Mouse (Mus musculus) neural tube, embryonic 14.5 days (tissue): Measurements from ENCODE around the gene Cxcl3. TPM values are rescaled to one million over a fixed set of nuclear protein-coding genes. Genes with fewer than 3 reads are reported as not detected.

Source experiments
- ATAC-seq: fragments of 200-750 bp; cut with Nextera tagmentation; 2 replicates; pipeline ENCODE4 v1.8.0; 2017; ENCODE audit warnings: low read depth, mild to moderate bottlenecking, moderate TSS enrichment, moderate library complexity
- H3K27ac ChIP-seq: fragments of 300-500 bp; sonication (generic); 2 replicates; pipeline ENCODE4 v1.5.1; 2014; ENCODE audit warnings: low read depth, mild to moderate bottlenecking, control low read depth, low read length, moderate library complexity, mixed read lengths
- H3K27me3 ChIP-seq: fragments of 300-500 bp; sonication (generic); 2 replicates; pipeline ENCODE4 v1.6.1; 2014; ENCODE audit warnings: low read length; ENCODE audit not compliant: control insufficient read depth, insufficient read depth
- H3K36me3 ChIP-seq: fragments of 300-500 bp; sonication (generic); 2 replicates; pipeline ENCODE4 v1.6.1; 2014; ENCODE audit warnings: low read length, mixed read lengths; ENCODE audit not compliant: control insufficient read depth, insufficient read depth
- H3K4me1 ChIP-seq: fragments of 300-500 bp; sonication (generic); 2 replicates; pipeline ENCODE4 v1.6.1; 2014; ENCODE audit warnings: low read length; ENCODE audit not compliant: control insufficient read depth, insufficient read depth
- H3K4me2 ChIP-seq: fragments of 300-500 bp; sonication (generic); 2 replicates; pipeline ENCODE4 v1.6.1; 2014; ENCODE audit warnings: mild to moderate bottlenecking, low read depth, low read length, control low read depth
- H3K4me3 ChIP-seq: fragments of 300-500 bp; sonication (generic); 2 replicates; pipeline ENCODE4 v1.5.1; 2014; ENCODE audit warnings: low read depth, low read length, control low read depth, mixed read lengths
- H3K9ac ChIP-seq: fragments of 300-500 bp; sonication (generic); replicated peaks from 2 replicates; pipeline ENCODE4 v1.6.1; 2014; ENCODE audit warnings: low read depth, mild to moderate bottlenecking, control low read depth, low read length, mixed read lengths
- H3K9me3 ChIP-seq: fragments of 300-500 bp; sonication (generic); 2 replicates; pipeline ENCODE4 v1.6.1; 2016; ENCODE audit warnings: low read length; ENCODE audit not compliant: control insufficient read depth
- WGBS: fragments of 180-500 bp; shearing (Covaris S2); extraction: QIAGEN DNeasy Blood & Tissue Kit; methylation state at CpG from one replicate; pipeline ENCODE4 v1.1.7; 2014; 5-methylcytosine and 5-hydroxymethylcytosine counted together
- polyA plus RNA-seq: library from polyadenylated mRNA; unstranded; fragments of >200 nt; fragmentation: Nextera tagmentation; extraction: Ambion mirVana; gene quantifications from 2 replicates; pipeline ENCODE4 v1.2.1, GENCODE M21; 2014

The Cxcl3 gene
- polyA plus RNA-seq, 1 experiment from 2014 or later, result not detected

GRCm38 (mm10) chr5:90763912-90764665 lies 21.8 kb upstream of the Cxcl3 start:
- no peaks in the 10 kb centered on the region for H3K36me3 ChIP-seq
- no peaks in the 10 kb centered on the region; the same call in 1 of the 2 replicates for H3K4me1 ChIP-seq
- 86% methylated on average over 12 of the region's 12 CpGs for WGBS
- H3K27ac ChIP-seq, result no peak overlapping the region
- H3K27me3 ChIP-seq, result no peaks in the 10 kb centered on the region
- no peak overlapping the region for H3K9ac ChIP-seq
- H3K4me3 ChIP-seq, result no peak overlapping the region
- no peaks in the 10 kb centered on the region for H3K9me3 ChIP-seq
- H3K4me2 ChIP-seq, result no peak overlapping the region
- no peak for ATAC-seq

- WGBS, result 81% methylated on average over 8 of the region's 8 CpGs
- H3K27ac ChIP-seq, result no peak overlapping the region
- no peaks in the 10 kb centered on the region for H3K9me3 ChIP-seq
- H3K27me3 ChIP-seq, result no peaks in the 10 kb centered on the region
- H3K4me3 ChIP-seq, result no peak overlapping the region
- no peaks in the 10 kb centered on the region for H3K36me3 ChIP-seq
- no peak for ATAC-seq
- H3K4me2 ChIP-seq, result no peak overlapping the region
- H3K9ac ChIP-seq, result no peak overlapping the region
- H3K4me1 ChIP-seq, result no peaks in the 10 kb centered on the region
These were observed 19.9 kb upstream of the Cxcl3 start for GRCm38 (mm10) chr5:90765821-90766606.

- ATAC-seq, result no peak
- H3K4me3 ChIP-seq, result no peak within 1 kb of the TSS
- H3K36me3 ChIP-seq, result no peaks in the 10 kb centered on the region
- H3K4me2 ChIP-seq, result no peak within 1 kb of the TSS
- WGBS, result 61% methylated on average over 3 of the region's 3 CpGs
- H3K9ac ChIP-seq, result no peak within 1 kb of the TSS
- H3K9me3 ChIP-seq, result no peaks in the 10 kb centered on the region
- H3K27me3 ChIP-seq, result no peaks in the 10 kb centered on the region
- no peaks in the 10 kb centered on the region for H3K4me1 ChIP-seq
- no peak within 1 kb of the TSS for H3K27ac ChIP-seq
These were observed 17.7 kb upstream of the Cxcl3 start, which contains the start of gene Ppbp for GRCm38 (mm10) chr5:90768218-90768617. TSS of gene Ppbp (plus strand) at chr5:90768518.

GRCm38 (mm10) chr5:90771369-90771768 lies 14.5 kb upstream of the Cxcl3 start:
- Histone ChIP-seq H3K36me3 (no peaks in the 10 kb centered on the region), H3K27me3 (no peaks in the 10 kb centered on the region), H3K4me2 (no peak overlapping the region), H3K27ac (no peak overlapping the region), H3K4me3 (no peak overlapping the region), H3K4me1 (no peaks in the 10 kb centered on the region), H3K9me3 (no peaks in the 10 kb centered on the region), H3K9ac (no peak overlapping the region)
- no peak for ATAC-seq
- WGBS, result 75% methylated on average over 3 of the region's 3 CpGs

- no peak for ATAC-seq
- H3K27ac ChIP-seq, result no peak within 1 kb of the TSS
- H3K4me2 ChIP-seq, result no peak within 1 kb of the TSS
- H3K9me3 ChIP-seq, result no peaks in the 10 kb centered on the region
- no peaks in the 10 kb centered on the region for H3K36me3 ChIP-seq
- no peaks in the 10 kb centered on the region for H3K27me3 ChIP-seq
- H3K9ac ChIP-seq, result no peak within 1 kb of the TSS
- WGBS, result 88% methylated on average over 16 of the region's 16 CpGs
- no peaks in the 10 kb centered on the region for H3K4me1 ChIP-seq
- no peak within 1 kb of the TSS for H3K4me3 ChIP-seq
These were observed 13.8 kb upstream of the Cxcl3 start, which contains the start of gene Pf4 for GRCm38 (mm10) chr5:90771880-90772653. TSS of gene Pf4 (plus strand) at chr5:90772435.

GRCm38 (mm10) chr5:90775562-90775961 lies 10.3 kb upstream of the Cxcl3 start:
- ATAC-seq, result no peak
- H3K4me1 ChIP-seq, result no peaks in the 10 kb centered on the region
- WGBS, result 93% methylated on average over 5 of the region's 5 CpGs
- no peaks in the 10 kb centered on the region for H3K36me3 ChIP-seq
- no peak overlapping the region for H3K4me2 ChIP-seq
- no peaks in the 10 kb centered on the region for H3K27me3 ChIP-seq
- H3K4me3 ChIP-seq, result no peak overlapping the region
- no peak overlapping the region for H3K9ac ChIP-seq
- H3K9me3 ChIP-seq, result no peaks in the 10 kb centered on the region
- H3K27ac ChIP-seq, result no peak overlapping the region

- 86% methylated on average over 10 of the region's 10 CpGs for WGBS
- no peaks in the 10 kb centered on the region for H3K4me1 ChIP-seq
- H3K27ac ChIP-seq, result no peak overlapping the region
- H3K36me3 ChIP-seq, result no peaks in the 10 kb centered on the region
- no peak for ATAC-seq
- no peak overlapping the region for H3K9ac ChIP-seq
- no peak overlapping the region for H3K4me3 ChIP-seq
- H3K27me3 ChIP-seq, result no peaks in the 10 kb centered on the region
- no peak overlapping the region for H3K4me2 ChIP-seq
- no peaks in the 10 kb centered on the region for H3K9me3 ChIP-seq
These were observed 8.3 kb upstream of the Cxcl3 start for GRCm38 (mm10) chr5:90777621-90778020.

GRCm38 (mm10) chr5:90778856-90779255 lies 7.0 kb upstream of the Cxcl3 start:
- H3K4me3 ChIP-seq, result no peak overlapping the region
- no peak overlapping the region for H3K27ac ChIP-seq
- H3K36me3 ChIP-seq, result no peaks in the 10 kb centered on the region
- H3K9me3 ChIP-seq, result no peaks in the 10 kb centered on the region
- ATAC-seq, result no peak
- no peak overlapping the region for H3K4me2 ChIP-seq
- H3K27me3 ChIP-seq, result no peaks in the 10 kb centered on the region
- H3K9ac ChIP-seq, result no peak overlapping the region
- WGBS, result 88% methylated on average over 6 of the region's 6 CpGs
- H3K4me1 ChIP-seq, result no peaks in the 10 kb centered on the region
